Mouse (Mus musculus): ENCODE measurements around the gene Abhd11. TPM values are rescaled to one million over a fixed set of nuclear protein-coding genes. Genes with fewer than 3 reads are reported as not detected.

Gene Abhd11
- polyA plus RNA-seq, 1 experiment, result 19.1 TPM

DNA sequence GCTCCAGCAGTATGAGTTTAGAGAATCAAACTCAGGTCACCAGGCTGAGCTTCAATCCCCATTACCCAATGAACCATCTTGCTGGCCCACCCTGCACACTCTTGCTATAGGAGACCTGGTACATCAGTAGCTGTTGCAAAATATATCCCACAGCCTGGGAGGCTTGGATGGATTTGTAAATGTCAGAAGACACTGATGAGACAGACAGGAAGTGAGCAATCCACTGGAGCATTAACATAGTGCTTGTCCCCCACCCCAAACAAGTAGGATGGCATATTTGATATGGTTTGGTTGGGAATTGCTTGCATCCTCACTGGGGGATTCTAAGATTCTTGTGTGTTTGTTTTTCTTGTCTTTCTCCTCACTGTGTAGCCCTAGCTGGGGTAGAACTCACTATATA is 35.9 kb upstream of the Abhd11 start:
- Histone ChIP-seq H3K4me1 (ENCODE audit: control insufficient read depth, insufficient read depth, low read length) (no peaks in the 10 kb centered on the region), H3K4me3 (ENCODE audit: insufficient read depth, low read length) (no peak overlapping the region), H3K27ac (ENCODE audit: insufficient read depth, low read length) (no peak overlapping the region)
- no peak for TF ChIP-seq POLR2A (IDR thresholded peaks at IDR 0.05; ENCODE audit: low read depth, low read length)
- no peak for TF ChIP-seq CTCF (IDR thresholded peaks at IDR 0.05; ENCODE audit: borderline replicate concordance, insufficient read depth, low read length)

DNA sequence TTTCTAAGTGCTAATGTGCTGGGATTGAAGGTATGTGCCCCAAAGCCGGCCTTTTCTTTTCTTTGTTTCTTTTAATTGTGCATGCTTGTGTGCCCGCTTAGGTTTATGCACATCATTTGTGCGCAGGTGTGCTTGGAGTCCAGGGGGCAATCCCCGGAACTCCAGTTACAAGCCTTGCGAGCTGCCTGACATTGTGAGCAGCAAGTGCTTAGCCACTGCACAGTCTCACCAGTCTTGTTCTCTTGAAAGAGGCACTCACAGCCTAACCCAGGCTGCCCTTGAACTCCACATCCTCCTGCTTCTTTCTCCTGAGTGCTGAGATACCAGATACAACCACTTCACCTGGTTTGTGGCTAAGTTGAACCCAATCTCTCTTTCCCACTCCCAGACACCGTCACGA is 35.4 kb upstream of the Abhd11 start:
- Histone ChIP-seq H3K27ac (ENCODE audit: insufficient read depth, low read length) (no peak overlapping the region), H3K4me3 (ENCODE audit: insufficient read depth, low read length) (no peak overlapping the region), H3K4me1 (ENCODE audit: control insufficient read depth, insufficient read depth, low read length) (no peaks in the 10 kb centered on the region)
- TF ChIP-seq POLR2A (IDR thresholded peaks at IDR 0.05; ENCODE audit: low read depth, low read length) (no peak), CTCF (IDR thresholded peaks at IDR 0.05; ENCODE audit: borderline replicate concordance, insufficient read depth, low read length) (no peak)

DNA sequence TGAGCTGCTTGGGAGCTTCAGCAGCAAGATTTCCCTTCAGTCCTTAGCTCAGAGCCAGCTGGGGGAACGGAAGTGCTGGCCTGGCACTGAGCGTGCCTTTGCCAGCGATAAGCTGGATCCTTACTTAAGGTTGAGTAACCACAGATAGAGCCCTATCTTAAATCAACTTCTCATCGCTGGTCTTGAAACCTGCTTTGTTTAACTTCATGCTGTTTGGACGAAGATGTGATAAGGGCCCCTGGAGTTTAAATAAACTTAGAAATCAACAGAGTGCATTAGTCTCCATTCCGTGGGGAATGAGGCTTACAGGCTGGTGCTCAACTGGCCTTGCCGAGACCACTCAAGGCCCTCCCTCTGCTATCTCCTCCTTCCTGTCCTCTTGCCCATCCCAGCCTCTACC is 34.7 kb upstream of the Abhd11 start:
- no peak for TF ChIP-seq CTCF (IDR thresholded peaks at IDR 0.05; ENCODE audit: borderline replicate concordance, insufficient read depth, low read length)
- TF ChIP-seq POLR2A (IDR thresholded peaks at IDR 0.05; ENCODE audit: low read depth, low read length), result no peak
- H3K27ac ChIP-seq (ENCODE audit: insufficient read depth, low read length), result no peak overlapping the region
- no peak overlapping the region for H3K4me3 ChIP-seq (ENCODE audit: insufficient read depth, low read length)
- H3K4me1 ChIP-seq (ENCODE audit: control insufficient read depth, insufficient read depth, low read length), result no peaks in the 10 kb centered on the region

DNA sequence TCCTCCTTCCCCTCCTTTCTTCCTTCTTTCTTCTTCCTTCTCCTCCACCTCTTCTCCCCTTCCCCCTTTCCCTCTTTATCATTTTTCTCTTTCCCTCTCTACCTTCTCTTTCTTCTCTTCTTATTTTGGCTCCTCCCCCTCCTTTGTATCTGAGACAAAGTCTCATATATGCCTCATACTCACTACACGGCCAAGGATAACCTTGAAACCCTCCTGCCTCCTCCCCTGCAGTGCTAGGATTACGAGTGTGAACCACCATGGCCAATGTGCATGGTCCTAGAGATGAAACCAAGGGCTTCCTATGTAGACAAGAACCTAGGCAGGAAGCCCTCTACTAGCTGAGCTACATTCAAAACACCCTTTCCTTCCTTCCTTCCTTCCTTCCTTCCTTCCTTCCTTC is 34.0 kb upstream of the Abhd11 start:
- Histone ChIP-seq H3K27ac (ENCODE audit: insufficient read depth, low read length) (no peak overlapping the region), H3K4me1 (ENCODE audit: control insufficient read depth, insufficient read depth, low read length) (no peaks in the 10 kb centered on the region)
- TF ChIP-seq CTCF (IDR thresholded peaks at IDR 0.05; ENCODE audit: borderline replicate concordance, insufficient read depth, low read length), result no peak

DNA sequence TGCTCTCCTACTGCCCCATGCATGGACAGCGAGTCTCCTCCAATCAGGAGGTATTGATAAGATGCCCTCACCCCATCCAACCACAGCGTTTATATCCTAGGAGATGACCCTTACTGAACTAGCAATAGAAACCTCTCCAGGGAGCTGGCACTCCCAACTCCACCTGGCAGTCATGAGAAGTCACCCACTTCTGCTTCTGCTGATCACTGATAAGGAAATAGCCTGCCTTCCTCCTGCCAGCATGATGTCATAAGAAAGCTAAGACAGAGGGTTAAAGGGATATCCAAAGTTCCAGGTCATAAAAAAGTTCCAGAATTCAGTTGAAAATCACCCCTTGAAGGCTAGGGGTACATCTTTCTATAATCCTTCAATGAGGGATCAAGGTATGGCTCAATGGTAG is 32.8 kb upstream of the Abhd11 start:
- Histone ChIP-seq H3K27ac (ENCODE audit: insufficient read depth, low read length) (no peak overlapping the region), H3K4me3 (ENCODE audit: insufficient read depth, low read length) (no peak overlapping the region), H3K4me1 (ENCODE audit: control insufficient read depth, insufficient read depth, low read length) (no peaks in the 10 kb centered on the region)
- no peak for TF ChIP-seq POLR2A (IDR thresholded peaks at IDR 0.05; ENCODE audit: low read depth, low read length)
- TF ChIP-seq CTCF (IDR thresholded peaks at IDR 0.05; ENCODE audit: borderline replicate concordance, insufficient read depth, low read length), result no peak

More for the DNA sequence above, 34.0 kb upstream of the Abhd11 start:
- no peak overlapping the region for H3K4me3 ChIP-seq (ENCODE audit: insufficient read depth, low read length)

DNA sequence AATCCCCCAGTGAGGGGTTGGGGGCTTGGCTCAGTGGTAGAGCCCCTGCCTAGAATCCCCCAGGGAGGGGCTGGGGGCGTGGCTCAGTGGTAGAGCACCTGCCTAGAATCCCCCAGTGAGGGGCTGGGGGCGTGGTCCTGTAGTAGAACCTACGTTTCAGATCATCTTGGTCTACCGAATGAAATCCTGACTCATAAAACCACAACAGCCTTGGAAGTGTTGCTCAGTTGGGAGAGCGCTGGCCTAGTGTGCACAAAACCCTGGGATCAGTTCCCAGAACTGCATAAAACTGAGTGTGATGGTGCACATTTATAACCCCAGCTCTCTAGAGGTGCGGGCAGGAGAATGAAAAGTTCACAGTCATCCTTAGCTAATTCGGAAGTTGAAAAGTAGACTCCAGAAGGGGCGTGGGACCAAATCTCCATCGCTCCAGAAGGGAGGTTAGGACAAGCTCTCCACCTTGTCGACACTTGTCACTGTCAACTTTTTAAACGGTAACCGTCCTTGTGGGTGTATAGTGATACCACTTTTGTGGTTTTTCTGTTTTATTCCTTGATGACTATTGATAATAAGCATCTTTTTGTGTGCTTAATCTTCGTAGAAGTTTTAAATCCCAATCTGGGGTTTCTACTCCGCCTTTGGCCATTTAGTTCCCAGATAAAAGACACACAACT is 32.2 kb upstream of the Abhd11 start:
- no peak overlapping the region for H3K27ac ChIP-seq (ENCODE audit: insufficient read depth, low read length)
- no peak overlapping the region for H3K4me3 ChIP-seq (ENCODE audit: insufficient read depth, low read length)
- TF ChIP-seq POLR2A (IDR thresholded peaks at IDR 0.05; ENCODE audit: low read depth, low read length) (no peak), CTCF (IDR thresholded peaks at IDR 0.05; ENCODE audit: borderline replicate concordance, insufficient read depth, low read length) (no peak)
- H3K4me1 ChIP-seq (ENCODE audit: control insufficient read depth, insufficient read depth, low read length), result no peaks in the 10 kb centered on the region

DNA sequence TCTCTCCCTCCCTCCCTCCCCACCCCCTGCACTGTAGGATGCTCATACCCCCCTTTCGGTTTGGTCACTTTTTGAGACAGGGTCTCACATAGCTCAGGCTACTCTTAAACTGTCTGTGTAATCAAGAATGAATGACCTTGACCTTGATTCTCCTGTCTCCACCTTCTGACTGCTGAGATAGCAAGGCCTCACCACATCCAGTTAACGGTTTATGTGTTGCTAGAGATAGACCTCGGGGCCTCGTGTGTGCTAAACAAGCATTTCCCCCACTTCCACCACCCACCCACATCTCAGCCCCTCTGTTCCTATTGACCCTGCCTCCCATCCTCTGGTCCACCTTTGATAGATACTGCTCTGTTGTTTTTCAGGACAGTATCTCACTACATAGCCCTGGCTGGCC is 31.1 kb upstream of the Abhd11 start:
- H3K27ac ChIP-seq (ENCODE audit: insufficient read depth, low read length), result no peak overlapping the region
- no peak for TF ChIP-seq CTCF (IDR thresholded peaks at IDR 0.05; ENCODE audit: borderline replicate concordance, insufficient read depth, low read length)
- TF ChIP-seq POLR2A (IDR thresholded peaks at IDR 0.05; ENCODE audit: low read depth, low read length), result no peak
- no peaks in the 10 kb centered on the region for H3K4me1 ChIP-seq (ENCODE audit: control insufficient read depth, insufficient read depth, low read length)
- H3K4me3 ChIP-seq (ENCODE audit: insufficient read depth, low read length), result no peak overlapping the region

DNA sequence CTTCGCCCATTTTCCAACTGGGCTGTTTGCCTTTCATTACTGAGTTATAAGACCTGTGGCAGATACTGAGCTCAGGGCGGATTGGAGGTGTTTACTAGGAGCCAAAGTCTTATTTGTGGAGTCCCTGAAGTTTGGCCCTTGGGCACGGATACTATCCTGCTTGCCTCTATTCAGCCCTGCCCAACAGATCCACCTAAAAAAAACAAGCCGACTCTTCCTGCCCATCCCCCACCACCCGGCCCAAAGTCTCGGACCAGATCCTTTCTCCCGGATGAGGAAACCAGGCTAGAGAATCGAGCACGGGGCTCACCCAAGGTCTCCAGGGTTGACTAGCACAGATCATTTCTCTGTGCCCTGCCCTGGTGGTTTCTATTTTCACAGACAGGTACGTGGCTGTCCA is 27.8 kb upstream of the Abhd11 start:
- no peak overlapping the region for H3K4me3 ChIP-seq (ENCODE audit: insufficient read depth, low read length)
- no peak for TF ChIP-seq POLR2A (IDR thresholded peaks at IDR 0.05; ENCODE audit: low read depth, low read length)
- no peak for TF ChIP-seq CTCF (IDR thresholded peaks at IDR 0.05; ENCODE audit: borderline replicate concordance, insufficient read depth, low read length)
- no peaks in the 10 kb centered on the region for H3K4me1 ChIP-seq (ENCODE audit: control insufficient read depth, insufficient read depth, low read length)
- no peak overlapping the region for H3K27ac ChIP-seq (ENCODE audit: insufficient read depth, low read length)

DNA sequence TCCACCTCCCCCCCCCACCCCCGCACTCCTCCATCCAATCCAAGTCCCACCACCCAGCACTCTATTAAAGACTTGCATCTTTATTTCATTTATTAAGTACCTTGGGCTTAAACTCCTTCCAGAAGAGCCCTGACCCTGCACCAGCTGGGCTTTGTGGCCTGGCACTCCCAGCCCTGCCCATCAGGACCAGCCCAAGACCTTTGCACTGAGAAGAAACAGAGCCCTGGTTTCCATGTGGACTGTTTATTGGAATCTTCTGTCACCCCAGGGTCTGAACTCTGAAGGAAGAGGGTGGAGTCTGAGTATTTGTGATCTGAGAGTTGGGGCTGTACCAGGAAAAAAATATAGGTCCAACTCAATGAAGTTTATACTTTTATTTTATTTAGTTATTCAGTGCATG is 25.8 kb upstream of the Abhd11 start:
- Histone ChIP-seq H3K4me1 (ENCODE audit: control insufficient read depth, insufficient read depth, low read length) (no peaks in the 10 kb centered on the region), H3K27ac (ENCODE audit: insufficient read depth, low read length) (no peak overlapping the region), H3K4me3 (ENCODE audit: insufficient read depth, low read length) (no peak overlapping the region)
- TF ChIP-seq POLR2A (IDR thresholded peaks at IDR 0.05; ENCODE audit: low read depth, low read length), result no peak
- no peak for TF ChIP-seq CTCF (IDR thresholded peaks at IDR 0.05; ENCODE audit: borderline replicate concordance, insufficient read depth, low read length)

DNA sequence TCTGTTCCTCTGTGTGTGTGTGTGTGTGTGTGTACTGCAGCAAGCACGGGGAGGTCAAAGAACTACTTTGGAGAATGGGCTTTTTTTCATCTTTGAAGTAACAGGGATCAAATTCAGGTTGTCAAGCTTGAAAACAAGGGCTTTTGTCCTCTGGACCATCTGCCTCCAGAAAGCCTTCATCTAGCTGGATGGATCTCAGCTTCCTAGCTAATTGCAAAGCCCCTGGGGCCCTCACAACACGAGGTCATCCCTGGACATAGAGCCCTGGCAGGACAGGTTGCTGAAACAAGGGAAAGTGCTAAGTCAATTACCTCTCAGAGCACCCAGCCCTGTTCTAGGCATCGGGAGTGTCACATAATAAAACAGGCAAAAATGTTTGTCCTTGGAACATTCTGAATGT is 25.2 kb upstream of the Abhd11 start:
- no peak overlapping the region for H3K27ac ChIP-seq (ENCODE audit: insufficient read depth, low read length)
- no peaks in the 10 kb centered on the region for H3K4me1 ChIP-seq (ENCODE audit: control insufficient read depth, insufficient read depth, low read length)
- no peak for TF ChIP-seq POLR2A (IDR thresholded peaks at IDR 0.05; ENCODE audit: low read depth, low read length)
- no peak for TF ChIP-seq CTCF (IDR thresholded peaks at IDR 0.05; ENCODE audit: borderline replicate concordance, insufficient read depth, low read length)
- H3K4me3 ChIP-seq (ENCODE audit: insufficient read depth, low read length), result no peak overlapping the region
